Mouse (Mus musculus) lung, adult 2 months (tissue): Measurements from ENCODE around the gene Celf2. TPM values are rescaled to one million over a fixed set of nuclear protein-coding genes. Genes with fewer than 3 reads are reported as not detected.

ENCODE experiments used
- DNase-seq: peaks from one replicate; pipeline ENCODE4 v3.0.0; 2022
- H3K4me1 ChIP-seq: fragments of 200-500 bp; 2 replicates; pipeline ENCODE4 v1.6.1; 2011; ENCODE audit warnings: low read length; ENCODE audit not compliant: control insufficient read depth, insufficient read depth
- H3K4me3 ChIP-seq: fragments of 200-500 bp; replicated peaks from 2 replicates; pipeline ENCODE3; 2011; ENCODE audit warnings: low read depth, mild to moderate bottlenecking, control low read depth, low read length; ENCODE audit errors: extremely low read depth
- CTCF ChIP-seq: fragments of 200-500 bp; IDR thresholded peaks from 2 replicates; pipeline ENCODE4 v1.5.1; 2011; ENCODE audit warnings: mild to moderate bottlenecking, low read length, control low read depth; ENCODE audit not compliant: insufficient read depth
- POLR2A ChIP-seq: fragments of 200-500 bp; IDR thresholded peaks from 2 replicates; pipeline ENCODE4 v1.6.1; 2011; ENCODE audit warnings: low read depth, mild to moderate bottlenecking, control low read depth, low read length, borderline replicate concordance; ENCODE audit errors: extremely low read depth
- WGBS: fragments of 180-500 bp; shearing (Covaris S2); methylation state at CpG from one replicate; pipeline ENCODE4 v1.1.7; 2018; 5-methylcytosine and 5-hydroxymethylcytosine counted together
- polyA plus RNA-seq: library from polyadenylated mRNA; depleted of rRNA; stranded (reverse); fragments of >200 nt; gene quantifications from 2 replicates; pipeline ENCODE4 v1.2.3, GENCODE M21; 2012

Gene Celf2
- polyA plus RNA-seq, 1 experiment: 43.4 TPM

DNA sequence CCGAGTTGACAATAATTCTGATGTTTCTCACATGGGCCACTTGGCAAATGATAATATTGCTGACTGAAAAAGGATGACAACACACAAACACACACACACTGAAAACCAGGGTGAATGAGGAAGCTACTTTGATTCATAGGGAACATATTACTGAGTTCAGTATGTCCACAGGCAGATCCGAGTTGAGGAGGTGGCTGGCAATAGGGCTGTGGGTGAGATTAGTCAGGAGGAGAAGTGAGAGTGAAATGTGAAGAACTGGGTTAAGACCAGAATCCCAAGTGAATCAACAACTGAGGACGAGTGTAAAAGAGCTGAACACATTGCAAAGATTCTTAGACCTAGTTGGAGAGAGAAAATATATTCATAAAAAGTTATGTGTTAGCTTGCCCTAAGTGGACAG is 616.3 kb downstream of the Celf2 start:
- Histone ChIP-seq H3K4me3 (no peak overlapping the region), H3K4me1 (no peaks in the 10 kb centered on the region)
- TF ChIP-seq CTCF (no peak), POLR2A (no peak)
- WGBS: 55% methylated on average over 3 of the region's 3 CpGs
- no peak for DNase-seq

GRCm38 (mm10) chr2:6884796-6885711 is 624.3 kb downstream of the Celf2 start:
- H3K4me3 ChIP-seq: no peak overlapping the region
- DNase-seq: no peak
- no peak for TF ChIP-seq CTCF
- TF ChIP-seq POLR2A: no peak
- H3K4me1 ChIP-seq: no peaks in the 10 kb centered on the region
- WGBS: 78% methylated on average over 8 of the region's 8 CpGs

- no peak overlapping the region for H3K4me3 ChIP-seq
- 66% methylated on average over 13 of the region's 13 CpGs for WGBS
- H3K4me1 ChIP-seq: no peaks in the 10 kb centered on the region
- DNase-seq: no peak
- no peak for TF ChIP-seq CTCF
Observed at GRCm38 (mm10) chr2:6883996-6884795, 625.2 kb downstream of the Celf2 start.

DNA sequence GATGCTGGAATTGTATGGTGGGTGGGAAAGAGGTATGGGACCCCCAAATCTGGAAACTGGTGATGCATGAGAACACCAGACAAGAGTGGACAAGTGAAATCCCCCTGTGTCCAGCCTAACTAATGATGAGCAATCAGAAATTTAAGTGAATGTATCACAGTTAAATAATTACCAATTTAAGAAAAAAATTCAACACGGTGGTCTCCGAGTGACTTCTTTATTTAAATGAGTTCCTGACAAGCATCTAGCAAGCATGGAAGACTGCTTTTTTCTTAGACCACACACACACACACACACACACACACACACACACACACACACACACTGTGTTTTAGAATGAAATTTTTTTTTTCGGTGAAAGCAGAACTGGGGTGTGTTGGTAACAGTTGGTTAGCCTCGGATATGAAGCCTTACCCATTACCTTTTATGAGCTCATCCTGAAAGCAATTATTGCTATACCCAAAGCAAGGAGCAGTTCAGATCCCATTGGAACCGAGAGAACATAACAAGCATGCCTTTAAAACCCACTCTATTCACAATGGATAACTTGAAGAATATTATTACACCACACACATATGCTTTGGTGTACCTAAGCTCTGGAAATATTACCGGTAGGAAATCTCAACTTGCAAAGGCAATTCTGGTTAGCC is 627.0 kb downstream of the Celf2 start:
- no peak for DNase-seq
- TF ChIP-seq CTCF: no peak
- Histone ChIP-seq H3K4me3 (no peak overlapping the region), H3K4me1 (no peaks in the 10 kb centered on the region)
- WGBS: 91% methylated on average over 6 of the region's 6 CpGs

DNA sequence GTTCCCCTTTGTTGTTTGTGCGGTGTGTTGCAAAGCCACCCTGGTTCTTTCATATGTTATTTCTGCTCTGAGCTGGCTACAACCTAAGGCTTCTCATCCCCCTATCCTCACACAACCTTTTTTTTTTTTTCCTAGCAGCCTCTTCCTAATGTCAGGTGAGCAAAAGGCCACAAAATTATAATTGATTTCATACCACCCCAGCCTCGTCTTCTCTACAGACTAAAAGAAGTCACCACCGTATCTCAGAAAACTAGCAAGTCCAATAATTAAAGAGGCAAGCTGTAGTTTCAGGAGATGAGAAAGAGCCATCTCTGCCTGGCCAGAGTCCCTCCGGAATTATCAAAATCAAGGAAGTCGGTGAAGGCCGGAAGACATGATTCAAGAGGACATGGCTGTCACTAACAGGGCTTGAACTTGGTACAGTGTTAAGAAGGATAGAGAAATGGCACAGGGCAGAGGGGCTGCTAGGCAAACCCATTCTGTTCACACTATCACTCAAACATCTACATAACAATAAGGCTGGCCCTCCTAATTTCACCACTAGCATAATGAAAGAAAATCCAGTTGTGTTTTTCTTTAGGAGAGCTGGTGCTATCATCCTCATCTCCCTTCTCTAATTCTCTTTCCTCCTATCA is 628.3 kb downstream of the Celf2 start:
- no peak for DNase-seq
- no peak for TF ChIP-seq CTCF
- TF ChIP-seq POLR2A: no peak
- WGBS: 88% methylated on average over 6 of the region's 6 CpGs
- no peaks in the 10 kb centered on the region for H3K4me1 ChIP-seq
- no peak overlapping the region for H3K4me3 ChIP-seq

DNA sequence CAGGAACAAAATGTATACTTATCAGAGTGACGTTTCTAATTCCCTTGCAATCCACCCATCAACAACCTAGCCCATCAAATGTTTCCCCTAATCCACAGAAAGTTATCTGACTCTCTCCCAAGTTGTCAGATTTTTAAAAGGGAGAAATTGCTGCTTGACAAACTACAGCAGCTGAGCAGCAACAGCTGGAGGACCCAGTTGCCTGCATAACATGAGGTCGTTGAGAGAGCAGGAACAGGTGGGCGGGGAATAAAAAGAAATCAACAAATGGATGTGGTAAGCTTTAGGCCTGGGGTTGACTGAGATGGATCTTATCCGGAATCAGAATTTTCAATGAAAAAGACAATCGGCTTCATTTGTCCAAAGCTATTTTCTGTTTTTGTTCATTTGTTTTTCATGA is 632.3 kb downstream of the Celf2 start:
- TF ChIP-seq CTCF: no peak
- WGBS: 58% methylated on average over 5 of the region's 5 CpGs
- Histone ChIP-seq H3K4me1 (no peaks in the 10 kb centered on the region; the same call in 1 of the 2 replicates), H3K4me3 (no peak overlapping the region)
- DNase-seq: no peak

DNA sequence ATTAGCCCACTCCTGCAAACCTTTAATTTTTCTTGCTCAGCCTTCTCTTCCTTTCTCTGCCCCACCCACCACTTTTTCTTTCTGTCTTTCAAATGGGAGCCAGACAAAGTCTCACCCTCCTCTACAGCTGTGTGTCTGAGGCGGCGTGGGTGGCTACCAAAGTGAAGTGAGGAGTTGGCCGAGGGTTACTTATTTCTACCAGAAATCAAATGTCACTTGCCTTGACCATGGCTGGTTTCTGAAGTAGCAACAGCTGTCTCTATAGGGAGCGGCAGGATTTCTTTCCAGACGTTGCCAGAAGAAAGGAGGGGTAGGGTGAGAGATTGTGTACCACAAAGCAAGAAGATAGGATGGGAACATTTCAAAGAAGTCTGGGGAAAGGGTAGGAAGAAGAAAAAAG is 632.8 kb downstream of the Celf2 start:
- TF ChIP-seq CTCF (no peak), POLR2A (no peak)

GRCm38 (mm10) chr2:6875071-6875611 is 634.2 kb downstream of the Celf2 start:
- 47% methylated on average over 11 of the region's 11 CpGs for WGBS
- DNase-seq: no peak
- H3K4me1 ChIP-seq: no peaks in the 10 kb centered on the region; the same call in 1 of the 2 replicates
- no peak overlapping the region for H3K4me3 ChIP-seq
- TF ChIP-seq POLR2A (no peak), CTCF (no peak)

More for the DNA sequence above, 632.8 kb downstream of the Celf2 start:
- 61% methylated on average over 5 of the region's 5 CpGs for WGBS
- Histone ChIP-seq H3K4me1 (no peaks in the 10 kb centered on the region; the same call in 1 of the 2 replicates), H3K4me3 (no peak overlapping the region)
- no peak for DNase-seq
